Mouse (Mus musculus): ENCODE results near the gene Pakap. TPM values are rescaled to one million over a fixed set of nuclear protein-coding genes. Genes with fewer than 3 reads are reported as not detected.

The Pakap gene
- total and polyA plus RNA-seq, 3 experiments = not detected

DNA sequence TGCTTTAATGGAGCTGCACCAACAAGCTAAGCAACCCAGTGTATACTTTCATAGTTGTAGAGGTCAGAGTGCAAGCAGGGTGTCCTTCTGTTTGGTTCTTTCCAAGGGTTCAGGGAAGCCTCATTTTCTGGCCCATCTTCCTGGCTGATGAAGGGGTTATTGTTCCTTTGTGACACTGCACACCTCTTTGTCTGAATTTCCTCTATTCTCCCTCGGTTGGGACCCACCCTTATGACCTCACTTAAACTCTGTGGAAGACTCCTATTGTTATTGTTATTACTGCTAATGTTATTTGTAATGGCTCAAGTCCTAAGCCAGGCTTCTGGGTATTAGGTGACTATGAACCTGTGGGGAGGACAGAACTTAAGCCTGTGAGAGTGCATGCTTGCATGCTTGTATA lies 273.9 kb downstream of the Pakap start:
- peaks cover 60% of the 10 kb centered on the region for H3K9me3 ChIP-seq (replicated peaks)
- H3K4me1 ChIP-seq (ENCODE audit: insufficient read depth, low read depth, low read length) = no peaks in the 10 kb centered on the region
- DNase-seq (ENCODE audit: low spot score) (no peak), ATAC-seq (ENCODE audit: extremely low read depth, insufficient number of reproducible peaks, low FRiP score, poor library complexity, severe bottlenecking) (no peak)
- H3K4me3 ChIP-seq (ENCODE audit: low read depth, low read length) = no peak overlapping the region
- TF ChIP-seq POLR2AphosphoS5 (IDR thresholded peaks at IDR 0.05; ENCODE audit: insufficient replicate concordance, low read depth, low read length) (no peak), CTCF (IDR thresholded peaks at IDR 0.05; ENCODE audit: low read depth, low read length) (no peak), GATA1 (IDR thresholded peaks at IDR 0.05; ENCODE audit: borderline replicate concordance, low read length) (no peak), GATA2 (IDR thresholded peaks at IDR 0.05; ENCODE audit: borderline replicate concordance, low read depth, low read length) (no peak), TAL1 (conservative IDR thresholded peaks at IDR 0.05; ENCODE audit: low read depth, low read length) (no peak)
- H3K36me3 ChIP-seq (replicated peaks) = no peaks in the 10 kb centered on the region
- no peaks in the 10 kb centered on the region for H3K27me3 ChIP-seq (ENCODE audit: insufficient read depth, low read length)

DNA sequence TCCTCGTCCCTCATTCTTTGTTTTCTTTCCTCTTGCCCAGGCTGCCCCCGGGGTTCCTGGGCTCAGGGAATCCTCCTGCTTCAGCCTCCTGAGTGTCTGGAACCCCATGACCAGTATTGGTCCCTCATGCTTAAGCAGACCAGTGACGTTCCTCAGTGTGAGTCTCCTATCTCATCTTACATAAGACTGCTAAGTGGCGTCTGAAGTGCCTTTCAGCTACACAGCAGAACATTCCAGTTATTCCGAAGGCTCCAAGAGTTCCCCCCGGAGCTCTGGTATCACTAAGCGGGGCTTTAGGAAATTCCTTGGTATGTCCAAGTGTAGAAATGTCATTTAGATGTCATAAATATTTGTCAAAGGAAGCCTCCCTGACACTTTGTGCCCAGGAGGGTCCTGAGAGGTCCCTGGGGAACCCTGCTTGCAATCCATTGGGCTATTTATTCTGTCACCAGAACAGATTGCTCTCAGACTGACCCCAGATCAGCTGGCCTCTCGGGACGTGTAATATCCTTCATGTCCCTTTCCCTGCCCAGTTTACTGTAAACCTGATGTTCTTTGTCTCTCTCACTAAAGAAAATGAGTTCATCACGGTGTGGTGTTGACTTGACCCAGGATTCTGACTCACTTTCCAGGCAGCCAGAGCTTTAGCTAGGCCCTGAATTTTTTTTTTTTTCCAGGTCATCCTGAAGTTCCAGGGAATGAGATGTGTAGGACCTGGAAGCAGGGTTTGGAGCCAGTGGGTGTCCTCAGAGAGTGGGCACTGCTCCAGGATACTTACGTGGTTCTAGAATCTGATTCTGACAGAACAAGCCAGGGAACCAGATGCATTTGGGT lies 274.7 kb downstream of the Pakap start:
- H3K27me3 ChIP-seq (ENCODE audit: insufficient read depth, low read length) = no peaks in the 10 kb centered on the region
- H3K4me3 ChIP-seq (ENCODE audit: low read depth, low read length) = no peak overlapping the region
- H3K36me3 ChIP-seq (replicated peaks) = no peaks in the 10 kb centered on the region
- TF ChIP-seq GATA2 (IDR thresholded peaks at IDR 0.05; ENCODE audit: borderline replicate concordance, low read depth, low read length) (no peak), GATA1 (IDR thresholded peaks at IDR 0.05; ENCODE audit: borderline replicate concordance, low read length) (no peak), TAL1 (conservative IDR thresholded peaks at IDR 0.05; ENCODE audit: low read depth, low read length) (no peak), CTCF (IDR thresholded peaks at IDR 0.05; ENCODE audit: low read depth, low read length) (no peak), POLR2AphosphoS5 (IDR thresholded peaks at IDR 0.05; ENCODE audit: insufficient replicate concordance, low read depth, low read length) (no peak)
- ATAC-seq (ENCODE audit: extremely low read depth, insufficient number of reproducible peaks, low FRiP score, poor library complexity, severe bottlenecking) (no peak), DNase-seq (ENCODE audit: low spot score) (no peak)
- H3K4me1 ChIP-seq (ENCODE audit: insufficient read depth, low read depth, low read length) = no peaks in the 10 kb centered on the region
- H3K9me3 ChIP-seq (replicated peaks) = peaks cover 63% of the 10 kb centered on the region

DNA sequence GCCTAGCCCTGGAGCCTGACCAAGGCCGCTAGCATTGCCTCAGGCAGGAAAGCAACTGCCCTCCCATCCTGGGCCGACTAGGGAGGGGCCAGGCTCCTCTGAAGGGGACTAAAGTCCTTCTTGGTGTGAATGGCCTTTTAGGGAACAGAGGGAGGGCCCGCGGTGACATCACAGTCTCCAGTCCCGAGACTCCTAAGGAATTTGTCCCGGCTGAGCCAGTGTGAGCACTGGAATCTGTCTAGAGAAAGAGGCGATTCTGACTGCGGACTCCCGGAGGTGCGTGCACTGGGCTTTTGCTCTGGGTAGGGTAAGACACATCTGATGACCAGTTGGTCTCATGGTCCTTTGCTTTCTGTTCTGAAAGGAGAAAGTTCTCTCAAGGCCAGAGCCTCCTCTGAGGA lies 277.1 kb downstream of the Pakap start:
- Histone ChIP-seq H3K4me3 (ENCODE audit: low read depth, low read length) (no peak overlapping the region), H3K9me3 (replicated peaks) (peaks cover 57% of the 10 kb centered on the region), H3K4me1 (ENCODE audit: insufficient read depth, low read depth, low read length) (no peaks in the 10 kb centered on the region), H3K36me3 (replicated peaks) (no peaks in the 10 kb centered on the region), H3K27me3 (ENCODE audit: insufficient read depth, low read length) (no peaks in the 10 kb centered on the region)
- DNase-seq (ENCODE audit: low spot score) (no peak), ATAC-seq (ENCODE audit: extremely low read depth, insufficient number of reproducible peaks, low FRiP score, poor library complexity, severe bottlenecking) (no peak)
- TF ChIP-seq POLR2AphosphoS5 (IDR thresholded peaks at IDR 0.05; ENCODE audit: insufficient replicate concordance, low read depth, low read length) = no peak
- TF ChIP-seq CTCF (IDR thresholded peaks at IDR 0.05; ENCODE audit: low read depth, low read length) = no peak
- TF ChIP-seq GATA1 (IDR thresholded peaks at IDR 0.05; ENCODE audit: borderline replicate concordance, low read length) = no peak
- TF ChIP-seq TAL1 (conservative IDR thresholded peaks at IDR 0.05; ENCODE audit: low read depth, low read length) = no peak
- TF ChIP-seq GATA2 (IDR thresholded peaks at IDR 0.05; ENCODE audit: borderline replicate concordance, low read depth, low read length) = no peak

DNA sequence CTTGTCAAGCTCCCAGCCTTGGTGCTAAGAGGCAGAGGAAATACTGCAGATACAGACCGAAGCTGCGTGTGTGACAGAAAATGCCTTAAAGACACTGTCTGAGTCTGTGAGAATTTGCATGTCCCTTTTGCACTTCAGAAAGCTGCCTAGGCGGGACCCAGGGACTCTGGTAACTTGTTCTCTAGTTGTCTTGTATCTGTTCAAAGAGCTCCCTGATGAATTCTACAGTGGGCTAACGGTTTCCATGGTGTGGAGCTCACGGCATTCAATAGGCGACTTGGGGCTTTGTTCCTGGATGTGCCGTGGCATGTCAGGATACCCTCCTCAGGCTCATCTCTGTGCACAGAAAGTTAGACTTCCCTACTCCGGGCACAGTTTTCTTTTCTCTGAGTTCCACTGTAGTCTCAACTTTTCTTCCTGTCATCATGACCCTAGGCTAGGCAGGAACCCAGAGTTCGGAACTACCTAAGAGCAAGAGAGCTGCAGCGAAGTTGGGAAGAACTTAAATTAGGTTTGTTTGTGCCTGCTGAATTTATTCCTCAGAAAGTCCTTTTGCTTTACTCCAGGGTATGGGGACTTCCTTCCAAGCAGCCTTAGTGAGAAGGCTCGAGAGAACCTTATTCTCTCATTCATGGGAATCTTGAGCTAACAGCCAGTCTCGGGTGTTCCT lies 277.7 kb downstream of the Pakap start:
- H3K4me1 ChIP-seq (ENCODE audit: insufficient read depth, low read depth, low read length) = no peaks in the 10 kb centered on the region
- TF ChIP-seq GATA2 (IDR thresholded peaks at IDR 0.05; ENCODE audit: borderline replicate concordance, low read depth, low read length) (no peak), CTCF (IDR thresholded peaks at IDR 0.05; ENCODE audit: low read depth, low read length) (no peak), POLR2AphosphoS5 (IDR thresholded peaks at IDR 0.05; ENCODE audit: insufficient replicate concordance, low read depth, low read length) (no peak), TAL1 (conservative IDR thresholded peaks at IDR 0.05; ENCODE audit: low read depth, low read length) (no peak), GATA1 (IDR thresholded peaks at IDR 0.05; ENCODE audit: borderline replicate concordance, low read length) (no peak)
- ATAC-seq (ENCODE audit: extremely low read depth, insufficient number of reproducible peaks, low FRiP score, poor library complexity, severe bottlenecking) (no peak), DNase-seq (ENCODE audit: low spot score) (no peak)
- peaks cover 56% of the 10 kb centered on the region for H3K9me3 ChIP-seq (replicated peaks)
- H3K27me3 ChIP-seq (ENCODE audit: insufficient read depth, low read length) = no peaks in the 10 kb centered on the region
- no peak overlapping the region for H3K4me3 ChIP-seq (ENCODE audit: low read depth, low read length)
- no peaks in the 10 kb centered on the region for H3K36me3 ChIP-seq (replicated peaks)

DNA sequence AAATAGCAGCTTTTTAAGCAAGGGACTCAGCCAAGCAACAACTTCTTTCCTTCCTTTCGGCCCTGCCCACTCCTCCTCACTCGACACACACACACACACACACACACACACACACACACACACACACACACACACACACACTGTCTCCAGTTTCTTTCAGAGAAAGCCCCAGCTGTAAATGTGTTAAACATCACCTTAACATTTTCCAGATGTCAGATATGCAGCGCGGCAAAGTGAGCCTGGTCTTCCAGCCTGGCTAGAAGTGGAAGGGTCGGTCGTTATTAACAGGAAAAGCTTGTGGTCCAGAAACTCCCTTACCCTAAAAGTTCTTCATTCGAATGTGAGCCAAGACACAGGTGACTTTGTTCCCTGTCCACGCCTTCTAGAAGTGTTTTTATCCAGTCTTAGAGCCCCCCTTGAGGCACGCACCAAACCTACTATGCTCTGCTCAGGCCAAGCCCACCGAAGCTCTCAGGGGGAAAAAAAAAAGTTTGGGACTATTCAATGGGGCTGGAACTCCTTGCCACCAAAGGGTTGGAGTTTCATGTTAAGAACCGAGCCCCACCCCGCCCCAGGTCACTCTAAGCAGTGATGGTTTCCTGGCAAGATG lies 278.5 kb downstream of the Pakap start:
- no peak for TF ChIP-seq GATA1 (IDR thresholded peaks at IDR 0.05; ENCODE audit: borderline replicate concordance, low read length)
- TF ChIP-seq TAL1 (conservative IDR thresholded peaks at IDR 0.05; ENCODE audit: low read depth, low read length) = no peak
- TF ChIP-seq POLR2AphosphoS5 (IDR thresholded peaks at IDR 0.05; ENCODE audit: insufficient replicate concordance, low read depth, low read length) = no peak
- TF ChIP-seq GATA2 (IDR thresholded peaks at IDR 0.05; ENCODE audit: borderline replicate concordance, low read depth, low read length) = no peak
- no peak for TF ChIP-seq CTCF (IDR thresholded peaks at IDR 0.05; ENCODE audit: low read depth, low read length)
- no peaks in the 10 kb centered on the region for H3K4me1 ChIP-seq (ENCODE audit: insufficient read depth, low read depth, low read length)
- H3K9me3 ChIP-seq (replicated peaks) = peaks cover 55% of the 10 kb centered on the region
- DNase-seq (ENCODE audit: low spot score) = no peak
- H3K36me3 ChIP-seq (replicated peaks) = no peaks in the 10 kb centered on the region
- ATAC-seq (ENCODE audit: extremely low read depth, insufficient number of reproducible peaks, low FRiP score, poor library complexity, severe bottlenecking) = no peak
- no peaks in the 10 kb centered on the region for H3K27me3 ChIP-seq (ENCODE audit: insufficient read depth, low read length)
- H3K4me3 ChIP-seq (ENCODE audit: low read depth, low read length) = no peak overlapping the region

DNA sequence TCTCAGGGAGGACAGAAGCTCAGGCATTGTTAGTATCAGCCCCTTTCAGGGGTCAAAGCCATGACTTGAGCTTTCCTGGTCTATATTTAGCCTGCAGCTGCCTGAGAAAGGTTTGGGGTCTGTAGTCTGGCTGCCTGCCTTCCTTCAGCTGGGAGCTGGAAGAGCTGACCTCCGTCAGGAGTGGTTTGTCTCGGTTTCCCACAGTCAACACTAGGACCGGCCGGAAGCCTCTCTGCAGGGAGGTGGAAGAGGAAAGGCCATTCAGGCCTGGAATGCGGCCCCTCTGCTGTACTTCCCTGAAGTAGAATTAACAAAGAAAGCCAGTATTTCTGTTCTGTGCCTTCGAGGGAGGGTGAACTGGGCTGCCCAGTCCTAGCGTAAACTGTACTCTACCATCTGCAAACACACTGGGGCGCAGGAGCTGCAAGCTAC lies 279.0 kb downstream of the Pakap start:
- H3K27me3 ChIP-seq (ENCODE audit: insufficient read depth, low read length) = no peaks in the 10 kb centered on the region
- peaks cover 51% of the 10 kb centered on the region for H3K9me3 ChIP-seq (replicated peaks)
- no peak for DNase-seq (ENCODE audit: low spot score)
- H3K4me1 ChIP-seq (ENCODE audit: insufficient read depth, low read depth, low read length) = no peaks in the 10 kb centered on the region
- H3K4me3 ChIP-seq (ENCODE audit: low read depth, low read length) = no peak overlapping the region
- H3K36me3 ChIP-seq (replicated peaks) = no peaks in the 10 kb centered on the region
- TF ChIP-seq POLR2AphosphoS5 (IDR thresholded peaks at IDR 0.05; ENCODE audit: insufficient replicate concordance, low read depth, low read length) (no peak), GATA2 (IDR thresholded peaks at IDR 0.05; ENCODE audit: borderline replicate concordance, low read depth, low read length) (no peak), GATA1 (IDR thresholded peaks at IDR 0.05; ENCODE audit: borderline replicate concordance, low read length) (no peak)
- ATAC-seq (ENCODE audit: extremely low read depth, insufficient number of reproducible peaks, low FRiP score, poor library complexity, severe bottlenecking) = no peak

Measured in G1E (cell line).